In the genomic region with DNA sequence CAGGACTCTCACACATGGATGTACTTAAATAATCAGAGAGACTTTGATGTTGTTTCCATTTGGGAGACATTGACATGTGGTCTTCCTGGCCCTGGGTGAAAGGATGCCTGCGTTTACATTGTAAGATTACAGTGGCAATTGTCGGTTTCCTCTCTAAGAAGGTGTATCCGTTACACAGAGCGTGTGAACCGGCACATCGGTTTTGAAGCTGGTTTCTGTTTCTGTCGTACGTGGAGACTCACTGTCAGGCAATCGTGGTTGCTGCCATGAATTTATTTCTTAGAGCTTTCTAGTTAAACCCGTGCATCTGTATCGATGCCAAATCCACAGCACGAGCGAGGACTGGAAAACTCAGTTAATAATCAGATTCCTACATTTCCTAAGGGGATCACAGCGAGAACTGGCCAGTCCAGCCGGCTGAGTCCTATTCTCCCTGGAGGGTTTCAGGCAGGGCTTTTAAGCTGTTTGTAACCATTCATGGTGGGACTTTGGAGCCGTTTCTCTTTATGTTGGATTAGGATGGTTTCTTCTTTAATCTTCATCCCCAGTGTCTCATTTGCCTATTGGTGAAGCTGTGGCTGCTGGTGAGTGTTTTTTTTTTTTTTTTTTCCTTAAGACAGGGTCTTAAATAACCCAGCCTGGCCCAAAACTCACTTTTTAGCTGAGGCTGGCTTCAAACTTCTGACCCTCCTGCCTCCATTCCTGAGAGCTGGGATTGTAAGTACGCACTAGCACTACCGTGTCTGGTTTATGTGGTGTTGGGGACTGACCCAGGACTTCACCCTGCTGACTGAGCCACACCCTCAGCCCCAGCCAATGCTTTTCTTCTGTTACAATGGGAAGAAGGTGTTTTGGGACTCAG, we compare ENCODE assay signal across 10 mouse cellular contexts. TPM values are rescaled to one million over a fixed set of nuclear protein-coding genes. Genes with fewer than 3 reads are reported as not detected.
DNase-seq lines count a peak whose midpoint lies in the region; ATAC-seq and TF ChIP-seq lines count a peak whose summit lies in the region.
"Had no signal": no experiment of that assay in that cellular context is flagged by ENCODE, and none has a peak within 500 bp of the region (broad histone marks: within the 10 kb centered on the region; RNA-seq: fewer than 3 reads in every experiment).

No protein-coding gene starts in this region.

- no peak overlapping the region for H3K9ac ChIP-seq in midbrain, postnatal 0 days (replicated peaks; ENCODE audit: low read length, poor library complexity, severe bottlenecking)
- H3K9ac ChIP-seq: neural tube, embryonic 12.5 days had no signal

- DNase-seq in heart, adult 11 months, result peak; percentile 87
- no peak for DNase-seq in heart, adult 9 months (ENCODE audit: low spot score in 2 of 2)
- DNase-seq in CD4-positive helper T cell, adult 2 months (ENCODE audit: low read depth, low spot score), result peak; percentile 81
- DNase-seq in induced T-regulatory cell, adult 2 months (ENCODE audit: low read depth), result peak; percentile 89
- peak; percentile 8 for DNase-seq in midbrain, postnatal 0 days (ENCODE audit: low spot score)
- DNase-seq in cerebellum, postnatal 4 days (ENCODE audit: low spot score in 2 of 2), result no peak
- no peak for DNase-seq in right cerebral cortex, postnatal 4 days

- ATAC-seq in midbrain, postnatal 0 days (ENCODE audit: low FRiP score), result no peak
- ATAC-seq in megakaryocyte-erythroid progenitor cell, adult 5-6 weeks (replicated peaks; ENCODE audit: low FRiP score, low TSS enrichment, poor library complexity, severe bottlenecking), result no peak

- no peaks in the 10 kb centered on the region for H3K9me3 ChIP-seq in midbrain, postnatal 0 days (ENCODE audit: low read length)
- H3K9me3 ChIP-seq: neural tube, embryonic 12.5 days had no signal

- H3K36me3 ChIP-seq in midbrain, postnatal 0 days (ENCODE audit: insufficient read depth, low read length), result no peaks in the 10 kb centered on the region
- H3K36me3 ChIP-seq: neural tube, embryonic 12.5 days had no signal

- 34% methylated on average over 18 of the region's 18 CpGs for WGBS in midbrain, postnatal 0 days

- H3K27ac ChIP-seq in midbrain, postnatal 0 days (ENCODE audit: low read depth, low read length), result 0 out of 2 replicates have a peak overlapping the region, but pooled peaks have one; percentile 8
- H3K27ac ChIP-seq: neural tube, embryonic 12.5 days had no signal

- no peaks in the 10 kb centered on the region for H3K27me3 ChIP-seq in midbrain, postnatal 0 days (ENCODE audit: insufficient read depth, low read length)
- H3K27me3 ChIP-seq: neural tube, embryonic 12.5 days had no signal

- H3K4me2 ChIP-seq in midbrain, postnatal 0 days (ENCODE audit: low read depth, low read length, poor library complexity, severe bottlenecking), result 0 out of 2 replicates have a peak overlapping the region, but pooled peaks have one; percentile 16
- H3K4me2 ChIP-seq: neural tube, embryonic 12.5 days had no signal

- H3K4me3 ChIP-seq in midbrain, postnatal 0 days (ENCODE audit: low read depth, low read length), result no peak overlapping the region
- H3K4me3 ChIP-seq: erythroblast, embryonic 14.5 days; neural tube, embryonic 12.5 days had no signal

- 0 out of 2 replicates have a peak, but pooled peaks cover 3% of the 10 kb centered on the region for H3K4me1 ChIP-seq in midbrain, postnatal 0 days (ENCODE audit: insufficient read depth, low read length)

- TF ChIP-seq CTCF in midbrain, postnatal 0 days (IDR thresholded peaks at IDR 0.05), result no peak

RNA-seq across cellular contexts. Expression of a gene that starts 26.1 kb away (rescaled TPM):
- total RNA-seq in midbrain, postnatal 0 days (2014; rRNA removed), result 1.5 and 1.7 TPM in 2 replicates
- polyA plus RNA-seq in midbrain, postnatal 0 days (2015; fragmentation: Nextera tagmentation; extraction: Ambion mirVana), result 0.62 and 0.83 TPM in 2 replicates
- total RNA-seq in megakaryocyte-erythroid progenitor cell, adult 5-6 weeks (2014; fragmentation: Nextera tagmentation), result 0.52 and 0.94 TPM in 2 replicates
- 2.6 and 3.6 TPM in 2 replicates for total RNA-seq in megakaryocyte-erythroid progenitor cell, adult 5-6 weeks (2017)

RNA-seq across cellular contexts. Expression of a gene that starts 31.2 kb away (rescaled TPM):
- total RNA-seq in midbrain, postnatal 0 days (2014; rRNA removed), result 2.5 and 4.0 TPM in 2 replicates
- polyA plus RNA-seq in midbrain, postnatal 0 days (2015; fragmentation: Nextera tagmentation; extraction: Ambion mirVana), result 4.6 and 5.4 TPM in 2 replicates
- total RNA-seq in megakaryocyte-erythroid progenitor cell, adult 5-6 weeks (2014; fragmentation: Nextera tagmentation), result 1.4 and 2.5 TPM in 2 replicates
- not detected in 2 replicates for total RNA-seq in megakaryocyte-erythroid progenitor cell, adult 5-6 weeks (2017)

RNA-seq across cellular contexts. Expression of a gene that starts 31.3 kb away (rescaled TPM):
- total RNA-seq in midbrain, postnatal 0 days (2014; rRNA removed), result 33.5 and 42.4 TPM in 2 replicates
- 34.1 and 34.9 TPM in 2 replicates for polyA plus RNA-seq in midbrain, postnatal 0 days (2015; fragmentation: Nextera tagmentation; extraction: Ambion mirVana)
- total RNA-seq in megakaryocyte-erythroid progenitor cell, adult 5-6 weeks (2014; fragmentation: Nextera tagmentation), result 48.1 and 55.5 TPM in 2 replicates
- 60.2 and 67.4 TPM in 2 replicates for total RNA-seq in megakaryocyte-erythroid progenitor cell, adult 5-6 weeks (2017)

Comparison
In these comparisons a context has a peak if more than half of its experiments do, and no peak if none do; other contexts are left out.
1. DNase-seq: peak in heart, adult 11 months (single experiment), CD4-positive helper T cell, adult 2 months (single experiment), induced T-regulatory cell, adult 2 months (single experiment) and midbrain, postnatal 0 days (single experiment); none in heart, adult 9 months (0 of 2), cerebellum, postnatal 4 days (0 of 2) and right cerebral cortex, postnatal 4 days (single experiment).